Mouse (Mus musculus): ENCODE results near the gene Olfr1499. TPM values are rescaled to one million over a fixed set of nuclear protein-coding genes. Genes with fewer than 3 reads are reported as not detected.
A peak's percentile ranks its signal among the peaks of the same experiment; 100 is the strongest.
"Not testable (repeated sequence)": the region's sequence is repeated elsewhere in the genome, so short reads cannot be mapped to it uniquely, and the experiment has no call there.

Gene Olfr1499
- total and polyA plus RNA-seq, 2 experiments from 2014 or later: not detected

DNA sequence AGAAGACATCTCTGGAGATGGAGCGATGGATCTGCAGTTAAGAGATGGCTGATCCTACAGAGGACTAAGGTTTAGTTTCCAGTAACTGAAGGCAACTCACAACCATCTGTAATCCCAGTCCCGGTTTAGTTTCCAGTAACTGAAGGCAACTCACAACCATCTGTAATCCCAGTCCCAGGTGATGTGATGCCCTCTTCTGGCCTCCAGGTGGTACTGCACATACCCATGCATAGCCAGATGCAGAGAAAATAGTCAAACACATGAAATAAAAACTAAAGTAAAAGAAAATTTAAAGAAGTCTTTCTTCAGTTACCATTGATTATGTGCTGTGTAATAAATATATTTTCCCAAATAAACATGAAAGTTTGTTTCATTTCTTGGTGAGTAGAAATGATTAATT is 6.4 kb downstream of the Olfr1499 start:
- no peak for DNase-seq
- Histone ChIP-seq H3K27ac (ENCODE audit: low read depth, low read length) (no peak overlapping the region), H3K4me3 (ENCODE audit: low read depth, low read length) (no peak overlapping the region), H3K4me2 (ENCODE audit: low read depth) (no peak overlapping the region), H3K9ac (no peak overlapping the region), H3K4me1 (ENCODE audit: insufficient read depth) (no peaks in the 10 kb centered on the region), H3K9me3 (ENCODE audit: low read length) (no peaks in the 10 kb centered on the region), H3K36me3 (ENCODE audit: insufficient read depth) (no peaks in the 10 kb centered on the region), H3K27me3 (ENCODE audit: insufficient read depth, low read length) (no peaks in the 10 kb centered on the region)
- 60% methylated on average over 2 of the region's 2 CpGs for WGBS
- no peak for ATAC-seq
- TF ChIP-seq CTCF (IDR thresholded peaks at IDR 0.05; ENCODE audit: low read depth): peak; percentile 21; the same call in 1 of the 2 replicates

DNA sequence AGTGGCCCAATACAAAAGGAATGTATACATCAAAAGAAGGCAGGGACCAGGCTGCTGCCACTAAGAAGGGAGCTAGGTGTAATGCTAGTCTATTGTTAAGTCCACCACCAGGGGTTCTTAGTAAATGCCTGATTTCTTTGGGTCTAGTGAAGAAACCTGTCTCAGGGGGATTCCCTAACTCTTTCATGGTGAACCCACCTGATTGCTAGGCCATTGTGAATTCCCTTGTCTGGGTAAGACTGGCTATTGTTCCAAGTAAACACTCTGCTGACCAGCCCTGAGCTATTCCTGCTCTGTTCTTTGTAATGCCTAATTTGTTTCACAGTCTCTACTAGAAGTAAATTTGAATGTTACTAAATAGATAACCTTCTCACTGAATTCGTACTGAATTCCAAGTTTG is 13.8 kb downstream of the Olfr1499 start:
- not testable (repeated sequence) for H3K27ac ChIP-seq (ENCODE audit: low read depth, low read length); H3K4me3 ChIP-seq (ENCODE audit: low read depth, low read length); H3K9me3 ChIP-seq (ENCODE audit: low read length); H3K4me1 ChIP-seq (ENCODE audit: insufficient read depth); H3K27me3 ChIP-seq (ENCODE audit: insufficient read depth, low read length); H3K36me3 ChIP-seq (ENCODE audit: insufficient read depth); H3K9ac ChIP-seq; ATAC-seq; DNase-seq; H3K4me2 ChIP-seq (ENCODE audit: low read depth)
- 50% methylated on average over 1 of the region's 1 CpGs for WGBS

DNA sequence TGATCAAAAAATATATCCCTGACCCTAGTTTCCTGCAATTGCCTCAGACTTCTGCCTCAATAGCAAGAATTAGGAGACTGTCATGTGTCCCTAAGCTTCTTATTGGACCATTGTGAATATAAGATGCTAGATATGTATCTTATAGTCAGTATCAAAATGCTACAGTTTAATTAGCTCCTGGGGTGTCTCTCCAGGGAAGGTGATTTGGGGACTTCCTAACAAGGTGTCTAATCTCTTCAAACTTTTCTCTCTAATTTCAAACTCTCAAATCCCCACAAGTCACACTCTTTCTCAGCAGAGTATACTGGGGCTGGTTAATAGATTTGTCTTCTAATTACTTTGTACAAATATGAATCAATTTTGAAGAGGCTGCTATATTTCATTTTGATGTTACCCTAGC is 21.1 kb downstream of the Olfr1499 start, which contains the start of gene Olfr1497:
TSS of gene Olfr1497 (minus strand) at position 101 of the 400 bp plus-strand sequence.
- TF ChIP-seq CTCF (IDR thresholded peaks at IDR 0.05; ENCODE audit: low read depth): no peak
- Histone ChIP-seq H3K27me3 (ENCODE audit: insufficient read depth, low read length) (no peaks in the 10 kb centered on the region), H3K27ac (ENCODE audit: low read depth, low read length) (no peak within 1 kb of the TSS), H3K36me3 (ENCODE audit: insufficient read depth) (no peaks in the 10 kb centered on the region), H3K4me2 (ENCODE audit: low read depth) (no peak within 1 kb of the TSS), H3K9me3 (ENCODE audit: low read length) (no peaks in the 10 kb centered on the region), H3K9ac (no peak within 1 kb of the TSS), H3K4me3 (ENCODE audit: low read depth, low read length) (no peak within 1 kb of the TSS), H3K4me1 (ENCODE audit: insufficient read depth) (no peaks in the 10 kb centered on the region)
- ATAC-seq: no peak
- DNase-seq: no peak

GRCm38 (mm10) chr19:13777578-13777977 is 41.7 kb downstream of the Olfr1499 start, which contains the start of gene Olfr1496:
TSS of gene Olfr1496 (plus strand) at chr19:13777878.
- Histone ChIP-seq H3K27ac (ENCODE audit: low read depth, low read length) (no peak within 1 kb of the TSS), H3K4me1 (ENCODE audit: insufficient read depth) (no peaks in the 10 kb centered on the region), H3K9ac (no peak within 1 kb of the TSS), H3K27me3 (ENCODE audit: insufficient read depth, low read length) (no peaks in the 10 kb centered on the region), H3K9me3 (ENCODE audit: low read length) (no peaks in the 10 kb centered on the region), H3K4me3 (ENCODE audit: low read depth, low read length) (no peak within 1 kb of the TSS), H3K36me3 (ENCODE audit: insufficient read depth) (no peaks in the 10 kb centered on the region), H3K4me2 (ENCODE audit: low read depth) (no peak within 1 kb of the TSS)
- TF ChIP-seq CTCF (IDR thresholded peaks at IDR 0.05; ENCODE audit: low read depth): no peak
- 92% methylated on average over 1 of the region's 1 CpGs for WGBS
- DNase-seq (no peak), ATAC-seq (no peak)

DNA sequence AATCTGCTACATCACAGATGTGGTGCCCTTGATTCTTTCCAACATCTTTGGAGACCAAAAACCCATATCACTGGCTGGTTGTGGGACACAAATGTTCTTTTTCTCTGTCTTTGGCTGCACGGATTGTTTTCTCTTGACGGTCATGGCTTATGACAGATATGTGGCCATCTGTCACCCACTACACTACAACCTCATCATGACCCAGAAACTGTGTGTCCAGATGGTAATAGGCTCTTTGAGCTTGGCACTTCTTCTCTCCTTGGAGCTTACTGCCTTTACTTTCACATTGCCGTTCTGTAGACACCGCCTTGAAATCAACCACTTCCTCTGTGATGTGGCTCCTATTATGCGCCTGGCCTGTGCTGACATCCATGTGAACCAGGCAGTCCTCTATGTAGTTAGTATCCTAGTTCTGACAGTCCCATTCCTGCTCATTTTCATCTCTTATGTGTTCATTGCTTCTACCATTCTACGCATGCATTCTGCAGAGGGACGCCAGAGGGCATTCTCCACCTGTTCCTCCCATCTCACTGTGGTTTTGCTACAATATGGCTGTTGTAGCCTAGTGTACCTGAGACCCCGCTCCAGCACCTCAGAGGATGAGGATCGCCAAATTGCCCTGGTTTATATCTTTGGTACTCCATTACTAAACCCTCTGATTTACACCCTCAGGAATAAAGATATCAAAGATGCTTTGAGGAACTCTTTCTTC is 50.5 kb downstream of the Olfr1499 start:
- WGBS: 95% methylated on average over 9 of the region's 9 CpGs
- H3K4me3 ChIP-seq (ENCODE audit: low read depth, low read length): no peak overlapping the region

DNA sequence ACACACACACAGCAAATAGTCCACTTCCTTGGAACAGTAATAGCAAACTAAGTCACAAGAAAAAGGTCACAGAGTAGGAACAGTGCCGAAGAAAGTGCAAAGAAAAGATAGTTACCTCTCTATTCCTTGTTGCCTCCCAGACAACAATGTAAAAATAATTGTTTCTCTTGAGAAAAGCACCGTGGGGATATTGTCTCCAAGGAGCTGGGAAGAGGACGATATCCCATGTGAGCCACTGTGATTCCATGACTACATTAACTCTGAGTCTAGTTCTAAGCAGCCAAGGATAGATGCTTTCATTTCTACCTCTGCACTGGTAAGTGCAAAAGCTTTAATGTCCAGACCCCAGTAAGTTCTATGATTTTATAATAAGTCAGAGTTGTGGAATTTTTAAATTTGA is 54.9 kb downstream of the Olfr1499 start, which contains the start of gene Olfr1495:
TSS of gene Olfr1495 (plus strand) at position 301 of the 400 bp plus-strand sequence.
- ATAC-seq (no peak), DNase-seq (no peak)
- no peaks in the 10 kb centered on the region for H3K36me3 ChIP-seq (ENCODE audit: insufficient read depth)
- no peak within 1 kb of the TSS for H3K4me3 ChIP-seq (ENCODE audit: low read depth, low read length)
- H3K27ac ChIP-seq (ENCODE audit: low read depth, low read length): no peak within 1 kb of the TSS
- no peak within 1 kb of the TSS for H3K4me2 ChIP-seq (ENCODE audit: low read depth)
- H3K4me1 ChIP-seq (ENCODE audit: insufficient read depth): no peaks in the 10 kb centered on the region
- WGBS: 83% methylated on average over 3 of the region's 3 CpGs
- TF ChIP-seq CTCF (IDR thresholded peaks at IDR 0.05; ENCODE audit: low read depth): no peak
- H3K9ac ChIP-seq: no peak within 1 kb of the TSS
- no peaks in the 10 kb centered on the region for H3K9me3 ChIP-seq (ENCODE audit: low read length)
- H3K27me3 ChIP-seq (ENCODE audit: insufficient read depth, low read length): no peaks in the 10 kb centered on the region

More for the DNA sequence above, 50.5 kb downstream of the Olfr1499 start:
- Histone ChIP-seq H3K36me3 (ENCODE audit: insufficient read depth) (no peaks in the 10 kb centered on the region), H3K27ac (ENCODE audit: low read depth, low read length) (no peak overlapping the region), H3K9me3 (ENCODE audit: low read length) (no peaks in the 10 kb centered on the region), H3K27me3 (ENCODE audit: insufficient read depth, low read length) (no peaks in the 10 kb centered on the region), H3K4me2 (ENCODE audit: low read depth) (no peak overlapping the region), H3K9ac (no peak overlapping the region), H3K4me1 (ENCODE audit: insufficient read depth) (no peaks in the 10 kb centered on the region)
- no peak for TF ChIP-seq CTCF (IDR thresholded peaks at IDR 0.05; ENCODE audit: low read depth)
- ATAC-seq (no peak), DNase-seq (no peak)

Other genes with a start within 250 kb of the Olfr1499 start
- gene Olfr1484, start 235.9 kb downstream of the Olfr1499 start, total RNA-seq (2014; rRNA removed): not detected in 2 replicates
- gene Olfr1484, start 235.9 kb downstream of the Olfr1499 start, polyA plus RNA-seq (2015; fragmentation: Nextera tagmentation; extraction: Ambion mirVana): not detected in 2 replicates
- gene Olfr1487, start 202.1 kb downstream of the Olfr1499 start, total RNA-seq (2014; rRNA removed): not detected in 2 replicates
- not detected in 2 replicates for gene Olfr1487, start 202.1 kb downstream of the Olfr1499 start, polyA plus RNA-seq (2015; fragmentation: Nextera tagmentation; extraction: Ambion mirVana)
- gene Olfr1489, start 187.8 kb downstream of the Olfr1499 start, total RNA-seq (2014; rRNA removed): not detected in 2 replicates
- not detected in 2 replicates for gene Olfr1489, start 187.8 kb downstream of the Olfr1499 start, polyA plus RNA-seq (2015; fragmentation: Nextera tagmentation; extraction: Ambion mirVana)
- not detected in 2 replicates for gene Olfr1490, start 168.4 kb downstream of the Olfr1499 start, total RNA-seq (2014; rRNA removed)
- gene Olfr1490, start 168.4 kb downstream of the Olfr1499 start, polyA plus RNA-seq (2015; fragmentation: Nextera tagmentation; extraction: Ambion mirVana): not detected in 2 replicates
- gene Olfr1491, start 122.2 kb downstream of the Olfr1499 start, total RNA-seq (2014; rRNA removed): not detected in 2 replicates
- not detected in 2 replicates for gene Olfr1491, start 122.2 kb downstream of the Olfr1499 start, polyA plus RNA-seq (2015; fragmentation: Nextera tagmentation; extraction: Ambion mirVana)
- gene Olfr1493-ps1, start 96.2 kb downstream of the Olfr1499 start, total RNA-seq (2014; rRNA removed): not detected in 2 replicates
- gene Olfr1493-ps1, start 96.2 kb downstream of the Olfr1499 start, polyA plus RNA-seq (2015; fragmentation: Nextera tagmentation; extraction: Ambion mirVana): not detected in 2 replicates
- not detected in 2 replicates for gene Olfr1494, start 79.7 kb downstream of the Olfr1499 start, total RNA-seq (2014; rRNA removed)
- gene Olfr1494, start 79.7 kb downstream of the Olfr1499 start, polyA plus RNA-seq (2015; fragmentation: Nextera tagmentation; extraction: Ambion mirVana): not detected in 2 replicates
- gene Olfr1495, start 54.8 kb downstream of the Olfr1499 start, total RNA-seq (2014; rRNA removed): not detected in 2 replicates
- gene Olfr1495, start 54.8 kb downstream of the Olfr1499 start, polyA plus RNA-seq (2015; fragmentation: Nextera tagmentation; extraction: Ambion mirVana): not detected in 2 replicates
- gene Olfr1496, start 41.6 kb downstream of the Olfr1499 start, total RNA-seq (2014; rRNA removed): not detected in 2 replicates
- not detected in 2 replicates for gene Olfr1496, start 41.6 kb downstream of the Olfr1499 start, polyA plus RNA-seq (2015; fragmentation: Nextera tagmentation; extraction: Ambion mirVana)
- not detected in 2 replicates for gene Olfr1497, start 21.2 kb downstream of the Olfr1499 start, total RNA-seq (2014; rRNA removed)
- gene Olfr1497, start 21.2 kb downstream of the Olfr1499 start, polyA plus RNA-seq (2015; fragmentation: Nextera tagmentation; extraction: Ambion mirVana): not detected in 2 replicates
- gene Olfr1500, start 11.0 kb upstream of the Olfr1499 start, total RNA-seq (2014; rRNA removed): not detected in 2 replicates
- not detected in 2 replicates for gene Olfr1500, start 11.0 kb upstream of the Olfr1499 start, polyA plus RNA-seq (2015; fragmentation: Nextera tagmentation; extraction: Ambion mirVana)
- not detected in 2 replicates for gene Olfr1501, start 31.2 kb upstream of the Olfr1499 start, total RNA-seq (2014; rRNA removed)
- gene Olfr1501, start 31.2 kb upstream of the Olfr1499 start, polyA plus RNA-seq (2015; fragmentation: Nextera tagmentation; extraction: Ambion mirVana): not detected in 2 replicates
- not detected in 2 replicates for gene Olfr1502, start 42.3 kb upstream of the Olfr1499 start, total RNA-seq (2014; rRNA removed)
- not detected in 2 replicates for gene Olfr1502, start 42.3 kb upstream of the Olfr1499 start, polyA plus RNA-seq (2015; fragmentation: Nextera tagmentation; extraction: Ambion mirVana)
- gene Olfr1504, start 78.5 kb upstream of the Olfr1499 start, total RNA-seq (2014; rRNA removed): not detected in 2 replicates
- not detected in 2 replicates for gene Olfr1504, start 78.5 kb upstream of the Olfr1499 start, polyA plus RNA-seq (2015; fragmentation: Nextera tagmentation; extraction: Ambion mirVana)
- gene Olfr1505, start 94.1 kb upstream of the Olfr1499 start, total RNA-seq (2014; rRNA removed): not detected in 2 replicates
- gene Olfr1505, start 94.1 kb upstream of the Olfr1499 start, polyA plus RNA-seq (2015; fragmentation: Nextera tagmentation; extraction: Ambion mirVana): not detected in 2 replicates